Mouse (Mus musculus): ENCODE data around the gene Ccl27a.
A peak's percentile ranks its signal among the peaks of the same experiment; 100 is the strongest.

Gene Ccl27a

DNA sequence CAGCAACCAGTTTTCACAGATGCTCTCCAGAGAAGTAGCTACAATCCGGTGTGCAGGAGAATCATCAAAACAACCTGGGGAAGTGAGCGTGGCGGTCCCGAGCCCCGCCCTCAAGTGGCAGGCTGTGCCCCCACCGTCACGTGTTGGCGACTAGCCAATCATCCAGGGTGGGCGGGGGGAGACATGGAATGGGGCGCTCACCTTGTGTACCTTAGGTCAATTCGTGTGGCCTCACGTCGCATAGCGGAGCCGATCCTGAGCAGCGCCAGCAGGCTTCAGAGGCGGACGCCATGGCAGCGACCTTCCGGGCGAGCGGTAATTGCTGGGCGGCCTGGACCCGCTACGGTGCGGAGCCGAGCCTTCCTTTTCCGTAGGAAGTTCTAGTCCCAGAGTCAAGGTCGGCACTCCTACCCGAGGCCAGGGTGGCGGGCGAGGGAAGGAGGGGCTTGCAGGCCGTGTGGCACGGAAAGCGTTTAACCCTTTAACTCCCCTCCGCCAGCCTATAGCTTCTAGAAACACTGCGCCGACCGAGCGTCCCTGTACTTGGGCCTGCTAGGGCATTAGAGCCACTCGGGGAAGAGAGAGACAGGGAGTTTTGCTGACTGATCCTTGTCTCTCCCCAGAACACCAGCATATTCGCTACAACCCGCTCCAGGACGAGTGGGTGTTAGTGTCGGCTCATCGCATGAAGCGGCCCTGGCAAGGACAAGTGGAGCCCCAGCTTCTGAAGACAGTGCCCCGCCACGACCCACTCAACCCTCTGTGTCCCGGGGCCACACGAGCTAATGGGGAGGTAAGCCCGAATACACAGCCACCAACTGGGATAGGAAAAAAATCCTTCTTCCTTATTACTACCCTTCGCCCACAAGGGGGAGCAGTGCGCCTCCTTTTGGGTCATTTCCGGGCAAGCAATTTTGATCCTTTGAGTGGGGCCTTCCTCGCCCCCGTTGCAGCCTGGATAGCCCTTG, 18.4 kb downstream of the Ccl27a start, which contains the start of gene Sigmar1:
TSS of gene Sigmar1 (minus strand) at position 820 of the 968 bp plus-strand sequence.
- DNase-seq (ENCODE audit: low spot score) = peak; percentile 89

DNA sequence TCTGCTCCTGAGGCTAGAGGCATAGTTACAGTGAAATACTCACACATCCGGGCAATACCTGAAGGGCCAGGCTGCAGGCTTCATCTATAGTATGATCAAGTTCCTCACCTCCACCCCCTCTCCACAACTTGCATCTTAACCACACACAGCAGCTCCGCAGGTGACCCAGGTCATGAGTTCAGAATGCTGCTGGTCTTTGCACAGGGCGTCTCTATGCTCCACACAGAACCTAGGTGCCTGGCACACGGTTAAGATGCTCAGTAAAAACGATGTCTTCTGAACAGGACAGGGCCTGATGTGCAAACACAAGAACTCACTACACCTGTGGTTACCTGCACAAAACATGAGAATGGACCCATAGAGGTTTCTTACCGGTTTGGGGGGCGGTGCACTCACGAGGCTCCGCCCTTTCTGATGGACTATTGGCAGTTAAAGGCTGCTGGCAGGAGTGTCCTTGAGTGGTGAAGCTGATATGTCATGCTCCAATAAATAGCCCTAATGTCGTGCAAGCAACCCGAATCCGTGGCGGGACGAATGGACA, 19.2 kb downstream of the Ccl27a start, which contains the start of gene Galt:
TSS of gene Galt (plus strand) at position 432 of the 541 bp plus-strand sequence.
- DNase-seq (ENCODE audit: low spot score) = no peak

DNA sequence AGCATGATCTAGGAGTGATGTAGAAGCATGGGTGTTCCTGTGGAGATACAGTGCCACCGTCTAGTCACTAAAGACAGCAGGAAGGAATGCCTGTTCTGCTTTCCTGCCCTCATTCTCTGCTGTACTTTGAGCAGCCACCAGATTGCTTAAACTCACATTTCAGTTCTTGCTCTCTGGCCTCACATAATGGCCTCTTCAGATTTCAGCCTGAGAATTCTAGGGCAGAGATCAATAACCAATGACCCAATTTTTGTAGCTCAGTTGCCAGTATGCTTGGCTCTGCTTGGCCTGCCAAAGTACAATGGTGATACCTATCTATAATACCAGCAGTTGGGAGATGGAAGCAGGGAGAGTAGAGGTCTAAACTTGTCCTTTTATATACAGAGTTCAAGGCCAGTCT, 29.0 kb downstream of the Ccl27a start:
- no peak for DNase-seq (ENCODE audit: low spot score)

DNA sequence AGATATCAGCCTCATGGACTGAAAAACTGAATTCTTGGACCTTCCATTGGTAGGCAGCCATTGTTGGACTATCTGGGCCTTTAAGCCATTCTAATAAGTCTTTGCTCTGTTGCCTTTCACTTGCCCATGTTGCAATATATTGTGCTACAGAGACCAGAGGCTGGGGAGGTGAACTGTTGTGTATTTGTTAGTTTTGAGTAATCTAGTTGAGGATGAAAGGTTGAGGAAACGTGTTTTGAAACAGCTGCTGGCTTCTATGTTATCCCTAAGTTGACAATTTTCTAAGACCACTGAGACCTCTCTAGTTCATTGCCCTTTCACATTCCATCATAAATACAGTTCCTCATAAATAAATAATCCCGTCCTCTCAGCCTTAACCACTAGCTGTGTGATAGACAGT, 29.9 kb downstream of the Ccl27a start:
- no peak for DNase-seq (ENCODE audit: low spot score)

- DNase-seq (ENCODE audit: low spot score) = peak; percentile 96
Measured at GRCm38 (mm10) chr4:41741158-41741560, 32.9 kb downstream of the Ccl27a start.

DNA sequence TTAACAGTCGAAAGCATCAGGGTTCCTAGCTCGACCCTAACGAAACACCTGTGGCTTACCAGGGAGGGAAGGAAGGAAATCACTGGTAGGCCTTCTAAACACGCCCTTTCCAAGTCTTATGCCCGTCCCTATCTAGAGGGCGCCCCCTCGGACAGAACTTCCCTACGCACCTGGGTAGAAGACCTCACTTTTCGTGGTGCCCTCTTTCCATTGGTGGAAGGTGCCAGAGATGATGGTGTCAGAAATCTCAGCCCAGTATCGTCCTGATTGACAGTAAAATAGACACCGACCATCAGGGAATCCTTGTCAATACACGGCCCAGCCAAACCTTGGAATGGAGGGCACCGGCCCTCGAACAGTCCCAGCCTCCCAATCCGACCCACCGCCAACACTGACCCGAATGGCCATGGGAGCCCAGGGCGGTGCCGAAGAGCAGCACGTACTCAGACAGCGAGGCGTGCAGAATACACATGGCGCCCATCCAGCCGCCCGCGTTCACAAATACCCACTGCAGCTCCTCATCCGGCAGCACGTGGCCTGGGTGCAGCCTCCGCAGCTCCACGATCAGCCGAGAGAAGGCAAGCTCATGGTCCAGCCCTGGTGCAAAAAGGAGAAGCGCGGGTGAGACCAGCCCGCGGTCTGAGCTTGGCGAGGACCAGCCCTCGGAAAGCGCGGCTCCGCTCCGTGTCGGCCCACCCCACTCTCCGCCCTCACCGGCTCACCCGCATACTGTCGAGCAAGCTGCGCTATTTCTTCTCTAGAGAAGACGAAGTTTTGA, 33.5 kb downstream of the Ccl27a start:
- peak; percentile 50 for DNase-seq (ENCODE audit: low spot score)

- DNase-seq (ENCODE audit: low spot score) = no peak
Measured at GRCm38 (mm10) chr4:41739260-41739659, 34.8 kb downstream of the Ccl27a start.

DNA sequence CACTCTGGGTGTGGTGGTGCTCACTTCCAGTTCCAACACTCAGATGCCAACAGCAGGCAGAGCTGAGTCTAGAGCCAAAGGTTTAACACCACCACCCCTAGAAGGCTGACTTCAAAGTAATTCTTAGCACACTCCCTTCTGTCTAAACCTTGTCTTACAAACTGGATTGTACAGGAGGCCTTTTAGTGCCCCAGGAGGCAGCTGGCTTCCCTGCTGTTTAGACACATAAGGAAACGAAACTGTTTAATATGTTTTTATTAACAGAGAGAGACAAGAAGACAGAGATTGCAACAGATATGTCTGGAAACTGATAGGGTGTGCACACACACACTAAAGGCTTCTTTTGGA, 35.8 kb downstream of the Ccl27a start:
- DNase-seq (ENCODE audit: low spot score) = no peak

DNA sequence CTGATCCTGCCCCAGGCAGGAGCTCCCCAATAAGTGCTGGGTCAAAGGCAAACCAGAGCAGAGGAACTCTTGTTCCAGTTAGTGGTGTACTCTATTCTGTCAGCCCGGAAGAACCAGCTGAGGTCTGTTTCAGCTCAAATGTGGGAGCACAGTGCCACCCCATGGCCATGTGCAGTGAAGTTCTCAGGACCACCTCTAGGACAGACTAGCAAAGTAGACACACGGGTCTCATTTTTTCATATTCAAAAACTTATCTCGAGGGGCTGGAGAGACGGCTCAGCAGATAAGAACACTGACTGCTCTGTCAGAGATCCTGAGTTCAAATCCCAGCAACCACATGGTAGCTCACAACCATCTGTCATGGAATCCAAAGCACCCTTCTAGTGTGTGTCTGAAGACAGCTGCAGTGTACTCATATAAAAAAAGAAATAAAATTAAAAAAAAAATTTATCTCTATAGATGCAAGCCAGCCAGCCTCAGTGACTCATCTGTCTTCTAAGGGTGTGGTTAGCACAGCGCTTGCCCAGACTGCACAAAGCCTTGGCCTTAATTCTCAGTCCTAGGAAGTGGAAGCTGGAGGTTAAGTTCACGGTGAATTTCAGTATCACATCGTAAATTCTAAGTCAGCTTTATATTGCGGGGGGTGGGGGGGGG, 36.3 kb downstream of the Ccl27a start:
- peak; percentile 78 for DNase-seq (ENCODE audit: low spot score)

- DNase-seq (ENCODE audit: low spot score) = no peak
Measured at GRCm38 (mm10) chr4:41731052-41731765, 42.8 kb downstream of the Ccl27a start, which contains the start of gene Arid3c. Arid3c (minus strand) TSS chr4:41731142.

DNA sequence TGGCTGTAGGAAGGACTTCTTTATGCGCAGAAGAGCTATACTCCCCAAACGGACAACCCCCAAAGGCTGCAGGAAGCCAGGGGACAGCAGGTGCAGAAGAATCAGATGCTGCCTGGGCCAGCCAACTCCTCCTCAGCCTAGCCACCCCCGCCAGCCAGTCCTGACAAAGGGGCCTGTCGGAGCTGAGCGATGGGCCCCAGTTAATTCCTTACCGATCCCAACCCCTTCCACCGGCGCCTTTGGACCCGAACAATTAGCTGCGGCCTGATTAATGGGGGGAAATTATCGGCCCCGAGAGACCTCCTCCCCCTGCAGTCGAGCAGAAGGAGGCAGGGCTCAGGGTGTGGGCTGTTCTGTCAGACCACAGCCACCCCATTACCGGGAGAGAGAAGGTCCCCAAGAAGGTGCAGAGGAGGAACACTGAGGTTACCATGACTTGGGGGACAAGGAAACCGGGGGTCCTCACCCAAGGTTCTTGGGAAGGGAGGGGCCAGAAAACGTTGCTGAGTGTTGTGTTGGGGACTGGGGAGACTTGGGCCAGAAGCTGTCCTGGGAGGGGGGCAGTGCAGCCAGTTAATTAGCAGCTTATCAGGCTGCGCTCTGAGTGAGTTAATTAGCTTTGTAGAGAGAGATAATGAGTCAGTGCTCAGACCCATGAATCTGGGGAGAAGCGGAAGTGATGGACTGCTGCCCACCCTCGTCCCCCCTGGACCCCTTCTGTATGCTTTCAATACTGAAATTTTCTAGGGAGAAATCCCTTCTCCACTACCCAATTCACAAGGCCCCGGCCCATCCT, 47.0 kb downstream of the Ccl27a start:
- no peak for DNase-seq (ENCODE audit: low spot score)

- DNase-seq (ENCODE audit: low spot score) = peak; percentile 95
Measured at GRCm38 (mm10) chr4:41722918-41723351, 51.1 kb downstream of the Ccl27a start, which contains the start of gene Dctn3. Dctn3 (minus strand) TSS chr4:41723170.

Measured in lung, postnatal 25 days (tissue).